ENCODE assay signal across 8 mouse cellular contexts in the genomic region with DNA sequence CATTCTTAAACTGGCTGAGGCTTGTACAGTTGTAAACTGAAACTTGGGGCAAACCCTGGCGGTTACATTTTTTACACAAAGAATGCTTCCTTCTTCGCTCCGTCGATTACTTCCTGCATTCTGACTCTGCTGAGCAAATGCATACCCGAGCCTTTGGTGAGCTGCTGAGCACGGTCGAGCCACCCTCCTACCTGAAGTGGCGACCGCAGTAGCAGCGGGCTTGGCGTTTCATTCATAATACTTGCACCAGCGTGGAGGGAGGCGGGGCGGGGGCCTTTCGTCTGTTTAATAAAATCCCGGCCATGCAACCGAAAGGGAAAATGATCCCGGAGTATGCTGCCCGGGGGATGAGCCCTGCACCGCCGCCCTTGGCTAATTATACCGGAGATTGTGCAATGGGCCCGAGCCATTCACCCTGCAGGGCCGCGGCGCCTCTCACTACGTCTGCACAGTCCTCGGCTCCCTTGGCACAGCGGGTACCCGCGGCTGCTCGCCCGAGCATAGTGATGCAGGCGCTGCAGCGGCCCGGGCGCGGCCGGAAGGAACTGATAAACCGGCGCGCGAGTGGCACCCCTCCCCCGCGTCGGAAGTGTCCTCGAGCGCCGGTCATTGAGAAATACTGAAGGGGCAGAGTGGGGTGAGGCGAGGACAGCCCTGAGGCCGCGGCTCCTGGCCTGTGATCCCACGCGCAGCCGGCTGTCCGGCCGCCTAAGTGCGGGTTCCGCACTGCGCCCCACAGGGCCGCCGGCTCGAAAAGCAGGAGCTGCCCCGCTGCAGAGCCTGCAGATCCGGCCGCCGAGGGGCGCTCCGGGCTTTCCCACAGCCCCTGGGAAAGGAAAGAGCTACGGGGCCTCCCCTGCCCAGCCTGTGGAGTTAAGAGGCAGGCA. TPM values are rescaled to one million over a fixed set of nuclear protein-coding genes. Genes with fewer than 3 reads are reported as not detected.
DNase-seq lines count a peak whose midpoint lies in the region; ATAC-seq and TF ChIP-seq lines count a peak whose summit lies in the region.

No protein-coding gene starts in this region.

- under 1% methylated on average over 70 of the region's 70 CpGs for WGBS in forebrain, embryonic 16.5 days
- 1% methylated on average over 70 of the region's 70 CpGs for WGBS in lung, embryonic 15.5 days

- peak; percentile 70 for ATAC-seq in forebrain, embryonic 16.5 days
- peak; percentile 70 for ATAC-seq in lung, embryonic 15.5 days (ENCODE audit: borderline replicate concordance, extremely low read depth, low FRiP score, low TSS enrichment)
- ATAC-seq in neutrophil, adult 5-6 weeks (ENCODE audit: extremely low read depth, insufficient number of reproducible peaks, low FRiP score, poor library complexity, severe bottlenecking), result peak; percentile 52

- DNase-seq in MEL (ENCODE audit: low read depth, low spot score), result peak; percentile 93
- peak; percentile 88 to 89 for DNase-seq in cerebellum, adult 18-20 months
- DNase-seq in heart, postnatal 36 days, result peak; percentile 85 to 91
- peak; percentile 74 to 83 for DNase-seq in layer of hippocampus, adult 8-10 months (ENCODE audit: low spot score in 2 of 2)
- peak; percentile 78 to 80 for DNase-seq in thymus, adult 18-20 months

- H3K9ac ChIP-seq in MEL (ENCODE audit: control insufficient read depth, low read depth, low read length, poor library complexity, severe bottlenecking), result peak overlapping the region; percentile 85
- peak overlapping the region; percentile 79 for H3K9ac ChIP-seq in forebrain, embryonic 16.5 days (replicated peaks; ENCODE audit: low read depth, low read length)
- H3K9ac ChIP-seq in lung, embryonic 15.5 days, result peak overlapping the region; percentile 68

- H3K27ac ChIP-seq in MEL (ENCODE audit: control insufficient read depth, low read depth, low read length), result peak overlapping the region; percentile 94
- H3K27ac ChIP-seq in forebrain, embryonic 16.5 days (ENCODE audit: low read length), result peak overlapping the region; percentile 90
- peak overlapping the region; percentile 95 for H3K27ac ChIP-seq in lung, embryonic 15.5 days

- H3K4me2 ChIP-seq in forebrain, embryonic 16.5 days (ENCODE audit: low read length), result peak overlapping the region; percentile 73
- peak overlapping the region; percentile 90 for H3K4me2 ChIP-seq in lung, embryonic 15.5 days

- TF ChIP-seq RAD21 in MEL (IDR thresholded peaks at IDR 0.05; ENCODE audit: low read depth, low read length), result peak; percentile 45

- intact Hi-C loops in heart, postnatal 36 days (cut with DNase I), result loop anchor here (1.0 to 10.0 kb wide), 5 partner anchors 89 to 285 kb away; partner anchors contain the start of gene Rab1a

- peaks cover 8 to 15% of the 10 kb centered on the region in 2 experiments for H3K4me1 ChIP-seq in MEL (ENCODE audit: control insufficient read depth in 1 of 2, insufficient read depth in 2 of 2, low read length in 2 of 2)
- peaks cover 10% of the 10 kb centered on the region for H3K4me1 ChIP-seq in forebrain, embryonic 16.5 days (replicated peaks; ENCODE audit: control insufficient read depth, insufficient read depth, low read length)
- peaks cover 6% of the 10 kb centered on the region for H3K4me1 ChIP-seq in lung, embryonic 15.5 days

- TF ChIP-seq EP300 in MEL (IDR thresholded peaks at IDR 0.05; ENCODE audit: low read depth in 1 of 2, low read length in 2 of 2), result peak in 1 of 2 experiments; percentile 80; a peak in 2 of 4 replicates

- H3K4me3 ChIP-seq in MEL (ENCODE audit: control insufficient read depth in 1 of 2, insufficient read depth in 1 of 2, low read depth in 2 of 2, low read length in 2 of 2), result peak overlapping the region; percentile 79 to 87
- H3K4me3 ChIP-seq in forebrain, embryonic 16.5 days (replicated peaks; ENCODE audit: low read length), result peak overlapping the region; percentile 68
- peak overlapping the region; percentile 71 for H3K4me3 ChIP-seq in lung, embryonic 15.5 days

- H3K79me2 ChIP-seq in MEL (ENCODE audit: control insufficient read depth, insufficient read depth, low read length, poor library complexity), result peaks cover 12% of the 10 kb centered on the region

- H3K9me3 ChIP-seq in MEL (replicated peaks; ENCODE audit: insufficient read depth, low read length), result no peaks in the 10 kb centered on the region
- no peaks in the 10 kb centered on the region for H3K9me3 ChIP-seq in forebrain, embryonic 16.5 days (ENCODE audit: control insufficient read depth, low read length)
- H3K9me3 ChIP-seq in lung, embryonic 15.5 days, result no peaks in the 10 kb centered on the region

- peak in 2 of 3 experiments; percentile 55 to 70; a peak in 5 of 6 replicates for TF ChIP-seq CTCF in MEL (IDR thresholded peaks at IDR 0.05 in 2 of 3, conservative IDR thresholded peaks at IDR 0.05 in 1 of 3; ENCODE audit: control insufficient read depth in 1 of 3, insufficient read depth in 1 of 3, low read depth in 2 of 3, low read length in 3 of 3, poor library complexity in 1 of 3, severe bottlenecking in 1 of 3)

- TF ChIP-seq POLR2A in MEL (IDR thresholded peaks at IDR 0.05; ENCODE audit: control insufficient read depth in 1 of 2, insufficient read depth in 1 of 2, low read depth in 1 of 2, low read length in 2 of 2, poor library complexity in 1 of 2), result peak; percentile 77 to 84

- no peaks in the 10 kb centered on the region for H3K27me3 ChIP-seq in MEL (ENCODE audit: control insufficient read depth in 1 of 2, insufficient read depth in 2 of 2, low read length in 2 of 2)
- peaks cover 4% of the 10 kb centered on the region; the same call in 1 of the 2 replicates for H3K27me3 ChIP-seq in forebrain, embryonic 16.5 days (replicated peaks; ENCODE audit: control insufficient read depth, insufficient read depth, low read length)
- no peaks in the 10 kb centered on the region for H3K27me3 ChIP-seq in lung, embryonic 15.5 days

- H3K36me3 ChIP-seq in MEL (ENCODE audit: control insufficient read depth in 1 of 2, insufficient read depth in 2 of 2, low read length in 2 of 2), result peaks cover 0 to 18% of the 10 kb centered on the region in 2 experiments; a peak in 2 of 4 replicates
- H3K36me3 ChIP-seq in forebrain, embryonic 16.5 days (ENCODE audit: control insufficient read depth, insufficient read depth), result no peaks in the 10 kb centered on the region
- no peaks in the 10 kb centered on the region for H3K36me3 ChIP-seq in lung, embryonic 15.5 days

TF ChIP-seq in MEL, 35 proteins besides CTCF, POLR2A, EP300 and RAD21 (continues in another document):
- TF ChIP-seq TAL1 (IDR thresholded peaks at IDR 0.05; ENCODE audit: low read length) (peak; percentile 21; the same call in 1 of the 2 replicates), HCFC1 (IDR thresholded peaks at IDR 0.05; ENCODE audit: low read depth, low read length) (peak; percentile 61; the same call in 1 of the 2 replicates), MYC (IDR thresholded peaks at IDR 0.05; ENCODE audit: low read depth, low read length) (peak; percentile 47; the same call in 1 of the 2 replicates), SIN3A (IDR thresholded peaks at IDR 0.05; ENCODE audit: low read length) (peak; percentile 75), ZKSCAN1 (IDR thresholded peaks at IDR 0.05; ENCODE audit: low read depth, low read length) (no peak), MXI1 (IDR thresholded peaks at IDR 0.05; ENCODE audit: low read depth, low read length) (peak; percentile 79), E2F4 (IDR thresholded peaks at IDR 0.05; ENCODE audit: borderline replicate concordance, low read depth, low read length) (no peak), ZMIZ1 (IDR thresholded peaks at IDR 0.05; ENCODE audit: low read depth, low read length) (peak; percentile 62), POLR2AphosphoS5 (IDR thresholded peaks at IDR 0.05; ENCODE audit: borderline replicate concordance, low read depth, low read length) (no peak), ELF1 (IDR thresholded peaks at IDR 0.05; ENCODE audit: low read depth, low read length) (peak; percentile 68), CHD1 (IDR thresholded peaks at IDR 0.05; ENCODE audit: low read depth, low read length) (0 out of 2 replicates have a peak, but pooled peaks have one; percentile 55), NRF1 (IDR thresholded peaks at IDR 0.05; ENCODE audit: insufficient read depth, low read depth, low read length, poor library complexity, severe bottlenecking) (peak; percentile 14; the same call in 1 of the 2 replicates), USF2 (IDR thresholded peaks at IDR 0.05; ENCODE audit: borderline replicate concordance in 1 of 2, insufficient read depth in 1 of 2, low read depth in 1 of 2, low read length in 2 of 2) (no peak), KAT2A (conservative IDR thresholded peaks at IDR 0.05; ENCODE audit: low read depth, low read length) (no peak; the same call in 1 of the 2 replicates), NELFE (IDR thresholded peaks at IDR 0.05; ENCODE audit: low read depth, low read length) (peak; percentile 78), MAZ (IDR thresholded peaks at IDR 0.05; ENCODE audit: low read depth, low read length) (peak; percentile 89), BHLHE40 (IDR thresholded peaks at IDR 0.05; ENCODE audit: borderline replicate concordance, low read depth, low read length) (no peak; the same call in 1 of the 2 replicates), MYB (IDR thresholded peaks at IDR 0.05; ENCODE audit: low read depth, low read length) (no peak), GABPA (IDR thresholded peaks at IDR 0.05; ENCODE audit: low read depth, low read length) (no peak), POLR2AphosphoS2 (IDR thresholded peaks at IDR 0.05; ENCODE audit: low read length) (peak; percentile 83), TBP (IDR thresholded peaks at IDR 0.05; ENCODE audit: low read depth, low read length) (0 out of 2 replicates have a peak, but pooled peaks have one; percentile 8), SMC3 (IDR thresholded peaks at IDR 0.05; ENCODE audit: low read depth, low read length) (peak; percentile 51), RCOR1 (IDR thresholded peaks at IDR 0.05; ENCODE audit: low read depth, low read length) (peak; percentile 38; the same call in 1 of the 2 replicates), UBTF (IDR thresholded peaks at IDR 0.05; ENCODE audit: borderline replicate concordance, insufficient read depth, low read depth, low read length) (peak; percentile 68; the same call in 1 of the 2 replicates), ZNF384 (IDR thresholded peaks at IDR 0.05; ENCODE audit: low read depth, low read length) (no peak), MAX (IDR thresholded peaks at IDR 0.05; ENCODE audit: low read length) (peak; percentile 43)

RNA-seq across cellular contexts. Expression of gene Spred2, which starts 4.1 kb away (rescaled TPM):
- total RNA-seq in MEL (2012; rRNA removed), result 7.8 and 10.8 TPM in 2 replicates
- polyA plus RNA-seq in MEL (2012; ENCODE audit: insufficient read depth in 1 of 2, insufficient read length in 2 of 2, low read depth in 1 of 2, low replicate concordance in 2 of 2, missing spikeins in 1 of 2), result 10 to 100 TPM; 25.9 to 76.0 TPM
- polyA plus RNA-seq in forebrain, embryonic 16.5 days (2015; fragmentation: Nextera tagmentation; extraction: Ambion mirVana), result 8.4 TPM in 2 replicates
- 10 to 100 TPM; 23.4 to 28.4 TPM for total RNA-seq in heart, postnatal 36 days (2021)
- total RNA-seq in layer of hippocampus, adult 8-10 months (2022), result 10 to 100 TPM; 79.4 to 96.5 (median 88.6) TPM
- polyA plus RNA-seq in lung, embryonic 15.5 days (2015; fragmentation: Nextera tagmentation; extraction: Ambion mirVana), result 6.3 and 6.6 TPM in 2 replicates
- total RNA-seq in neutrophil, adult 5-6 weeks (2017), result 2.6 and 2.8 TPM in 2 replicates

Comparison
In these comparisons a context has a peak if more than half of its experiments do, and no peak if none do; other contexts are left out.
1. Peak in every context shown above with its lines: DNase-seq, ATAC-seq, H3K4me3 ChIP-seq and H3K27ac ChIP-seq.